Mouse (Mus musculus): ENCODE measurements around the gene Dlx4. TPM values are rescaled to one million over a fixed set of nuclear protein-coding genes. Genes with fewer than 3 reads are reported as not detected.

Gene Dlx4
- total RNA-seq, 2 experiments from 2014 or later = not detected

DNA sequence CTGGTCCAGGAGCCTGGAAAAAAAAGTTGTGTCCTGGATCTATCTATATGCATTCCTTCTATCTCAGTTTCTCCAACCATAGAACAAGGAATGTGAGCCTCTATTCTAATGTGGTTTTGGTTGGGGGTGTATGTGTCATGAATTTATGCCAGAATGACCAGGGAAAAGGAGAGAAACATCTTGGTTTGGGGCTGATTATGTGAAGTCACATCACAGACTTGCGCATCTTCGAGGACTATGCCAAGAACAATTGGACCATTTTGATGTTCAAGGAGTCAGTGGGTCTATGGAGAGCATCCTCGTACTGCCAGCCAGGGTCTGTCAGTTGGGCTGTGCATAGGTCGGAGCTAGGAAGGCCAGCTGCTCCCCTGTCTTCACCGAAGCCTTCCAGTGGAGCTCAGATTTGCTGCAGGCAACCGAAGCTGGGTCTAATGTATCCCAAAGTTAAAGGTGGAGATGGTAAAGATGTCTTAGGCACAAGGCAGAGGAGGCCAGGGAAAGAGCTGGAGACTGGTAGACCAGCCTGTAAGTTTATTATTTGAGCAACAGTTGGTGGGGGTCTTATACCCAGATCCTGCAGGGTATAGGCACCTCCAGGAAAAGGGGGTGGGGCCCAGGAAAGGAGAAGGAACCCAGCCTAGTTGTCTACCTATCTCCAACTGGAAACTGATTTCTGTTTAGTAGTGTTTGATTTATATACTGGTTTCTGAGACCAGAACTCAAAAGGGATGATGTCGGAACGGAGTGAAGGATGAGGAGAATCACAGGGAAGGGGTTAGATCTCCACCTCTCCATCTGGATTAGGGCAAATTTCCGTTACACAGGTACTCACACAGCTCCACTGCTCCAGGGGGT lies 1.7 kb downstream of the Dlx4 start:
- no peak for ATAC-seq (replicated peaks; ENCODE audit: low FRiP score, low TSS enrichment, poor library complexity, severe bottlenecking)

DNA sequence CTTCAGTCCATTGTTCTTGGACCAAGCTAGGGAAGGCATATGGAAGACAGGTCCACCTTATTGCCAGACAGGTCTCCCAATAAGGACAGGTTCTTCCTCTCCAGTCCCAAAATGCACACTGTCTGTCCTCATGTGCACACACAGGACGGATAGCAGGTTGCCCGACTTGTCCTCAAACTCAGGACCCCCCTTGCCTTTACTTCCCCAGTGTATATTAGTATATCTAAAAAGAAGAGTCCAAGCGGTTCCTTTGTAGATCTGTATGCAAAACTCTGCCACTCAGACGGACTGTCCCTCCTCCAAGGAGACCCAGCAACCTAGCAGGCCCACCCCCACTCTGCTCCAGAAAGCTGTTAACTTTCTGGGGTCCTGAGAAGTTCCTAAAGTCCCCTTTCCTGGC lies 2.4 kb downstream of the Dlx4 start:
- ATAC-seq (replicated peaks; ENCODE audit: low FRiP score, low TSS enrichment, poor library complexity, severe bottlenecking) = no peak

- peak; percentile 80 for ATAC-seq (replicated peaks; ENCODE audit: low FRiP score, low TSS enrichment, poor library complexity, severe bottlenecking)
Measured at GRCm38 (mm10) chr11:95142980-95143575, 3.0 kb downstream of the Dlx4 start.

DNA sequence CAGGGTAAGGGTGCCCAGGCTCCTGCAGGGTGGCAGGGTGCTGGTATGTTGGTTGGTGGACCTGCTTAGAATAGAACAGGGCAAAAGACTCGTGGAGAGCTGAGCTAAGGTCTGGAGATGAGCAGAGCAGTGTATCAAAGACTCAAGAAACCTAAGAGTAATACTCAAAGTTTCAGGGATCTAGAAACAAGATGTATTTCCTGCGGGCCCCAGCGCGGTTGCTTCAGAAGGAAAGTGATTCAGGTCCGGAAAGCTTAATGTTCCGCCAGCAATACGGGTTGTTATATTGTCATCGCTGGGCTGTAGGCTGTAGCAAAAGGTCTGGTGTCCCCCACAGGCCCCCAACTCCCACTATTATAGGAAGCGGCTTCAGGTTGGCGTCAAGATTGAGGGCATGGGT lies 3.8 kb downstream of the Dlx4 start:
- no peak for ATAC-seq (replicated peaks; ENCODE audit: low FRiP score, low TSS enrichment, poor library complexity, severe bottlenecking)

DNA sequence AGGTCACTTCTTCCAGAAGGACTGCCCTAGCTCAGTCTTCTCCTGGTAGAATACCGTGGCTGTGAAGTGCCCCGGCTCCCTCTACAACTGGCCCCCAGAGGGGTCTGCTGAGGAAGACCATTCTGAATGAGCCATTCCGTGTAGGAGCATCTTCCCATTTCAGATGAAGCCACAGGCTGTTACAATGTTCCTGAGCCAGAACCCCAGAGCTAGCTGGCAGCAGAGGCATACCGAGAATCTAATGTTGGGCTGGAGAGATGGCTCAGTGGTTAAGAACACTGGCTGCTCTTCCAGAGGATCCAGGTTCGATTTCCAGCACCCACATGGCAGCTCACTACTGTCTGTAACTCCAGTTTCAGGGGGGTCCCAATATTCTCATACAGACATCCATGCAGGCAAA lies 6.2 kb downstream of the Dlx4 start:
- ATAC-seq (replicated peaks; ENCODE audit: low FRiP score, low TSS enrichment, poor library complexity, severe bottlenecking) = no peak

DNA sequence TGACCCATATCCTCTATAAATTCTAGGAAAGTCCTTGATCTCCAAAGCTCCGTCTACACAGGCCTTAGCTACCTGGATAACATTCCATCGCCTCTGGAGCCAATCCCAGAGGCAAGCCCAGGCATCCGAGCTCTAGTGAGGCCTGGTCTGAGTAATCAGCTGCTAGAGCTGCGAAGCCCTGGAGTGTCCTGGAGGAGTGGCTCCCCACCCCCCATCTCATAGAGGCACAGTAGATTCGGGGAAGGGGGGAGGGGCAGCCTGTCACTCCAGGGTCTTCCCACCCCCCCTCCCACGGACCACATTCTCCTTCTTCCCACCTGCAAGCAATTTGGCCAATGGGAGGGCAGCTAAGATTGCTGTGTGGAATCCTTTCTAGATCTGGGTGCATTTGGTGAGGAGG lies 8.8 kb downstream of the Dlx4 start:
- no peak for ATAC-seq (replicated peaks; ENCODE audit: low FRiP score, low TSS enrichment, poor library complexity, severe bottlenecking)

GRCm38 (mm10) chr11:95133321-95133720 lies 12.7 kb downstream of the Dlx4 start:
- ATAC-seq (replicated peaks; ENCODE audit: low FRiP score, low TSS enrichment, poor library complexity, severe bottlenecking) = no peak

- no peak for ATAC-seq (replicated peaks; ENCODE audit: low FRiP score, low TSS enrichment, poor library complexity, severe bottlenecking)
Measured at GRCm38 (mm10) chr11:95130668-95131252, 15.3 kb downstream of the Dlx4 start.

DNA sequence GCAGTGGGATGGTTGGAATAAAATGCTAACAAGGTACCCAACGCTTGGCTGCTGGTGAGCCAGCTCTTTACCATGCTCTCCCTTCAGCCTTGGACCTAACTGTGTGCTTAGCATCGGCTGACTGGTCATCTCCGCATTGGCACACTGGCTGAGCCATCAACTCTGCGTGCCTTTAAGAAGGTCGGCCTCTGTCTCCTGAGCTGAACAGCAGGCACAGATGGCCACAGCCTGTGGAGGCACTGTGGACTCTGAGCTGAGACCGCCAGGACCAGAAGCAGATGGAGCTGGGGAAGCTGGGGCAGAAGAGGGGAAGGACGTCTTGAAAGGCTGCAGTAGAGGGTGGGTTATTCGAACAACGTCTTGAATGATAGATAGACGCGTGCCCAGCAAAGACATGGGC lies 17.7 kb downstream of the Dlx4 start:
- ATAC-seq (replicated peaks; ENCODE audit: low FRiP score, low TSS enrichment, poor library complexity, severe bottlenecking) = no peak

GRCm38 (mm10) chr11:95126272-95127245 lies 19.5 kb downstream of the Dlx4 start:
- no peak for ATAC-seq (replicated peaks; ENCODE audit: low FRiP score, low TSS enrichment, poor library complexity, severe bottlenecking)

GRCm38 (mm10) chr11:95125366-95125948 lies 20.6 kb downstream of the Dlx4 start:
- no peak for ATAC-seq (replicated peaks; ENCODE audit: low FRiP score, low TSS enrichment, poor library complexity, severe bottlenecking)

- no peak for ATAC-seq (replicated peaks; ENCODE audit: low FRiP score, low TSS enrichment, poor library complexity, severe bottlenecking)
Measured at GRCm38 (mm10) chr11:95122100-95122489, 24.0 kb downstream of the Dlx4 start.

GRCm38 (mm10) chr11:95121161-95122099 lies 24.6 kb downstream of the Dlx4 start:
- ATAC-seq (replicated peaks; ENCODE audit: low FRiP score, low TSS enrichment, poor library complexity, severe bottlenecking) = no peak

DNA sequence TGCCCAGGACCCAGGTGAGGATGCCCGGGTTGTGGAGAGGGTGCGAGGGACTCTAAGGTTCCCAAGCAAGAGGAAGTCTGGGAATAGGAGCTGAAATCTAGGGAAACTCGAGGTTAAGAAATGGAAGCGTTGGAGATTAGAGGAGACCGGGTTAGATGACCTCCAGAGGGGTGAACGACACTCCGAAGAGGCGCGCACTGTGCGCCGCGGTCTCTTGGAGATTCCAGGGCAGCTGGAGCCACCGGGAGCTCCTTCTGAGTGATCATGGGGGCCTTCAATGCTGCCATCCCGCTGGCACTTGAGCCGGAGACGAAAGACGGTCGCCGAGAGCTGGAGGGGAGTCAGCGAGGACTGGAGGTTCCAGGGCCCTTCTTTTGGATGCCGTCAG lies 25.4 kb downstream of the Dlx4 start:
- no peak for ATAC-seq (replicated peaks; ENCODE audit: low FRiP score, low TSS enrichment, poor library complexity, severe bottlenecking)

- ATAC-seq (replicated peaks; ENCODE audit: low FRiP score, low TSS enrichment, poor library complexity, severe bottlenecking) = no peak
Measured at GRCm38 (mm10) chr11:95119990-95120632, 26.0 kb downstream of the Dlx4 start, which contains the start of gene Dlx3. TSS of gene Dlx3 (plus strand) at chr11:95120119.

DNA sequence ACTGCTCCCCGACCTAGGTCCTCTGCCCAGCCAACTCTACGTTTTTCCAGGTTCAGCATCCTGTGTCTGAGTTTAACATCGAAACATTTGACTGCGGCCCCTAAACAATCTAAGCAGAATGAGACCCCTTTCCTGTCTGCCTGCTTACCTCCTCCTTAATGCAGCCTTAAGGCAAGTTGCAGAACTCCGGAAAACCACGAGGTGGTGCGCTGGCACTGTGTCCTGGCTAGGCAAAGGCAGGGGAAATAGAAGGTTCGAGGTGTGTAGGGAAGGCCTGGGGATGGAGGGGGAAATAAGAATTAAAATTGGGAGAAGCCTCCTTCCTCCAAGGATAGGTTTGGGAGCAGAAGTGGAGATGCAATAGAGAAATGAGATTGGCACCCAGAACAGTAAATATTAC lies 27.6 kb downstream of the Dlx4 start:
- ATAC-seq (replicated peaks; ENCODE audit: low FRiP score, low TSS enrichment, poor library complexity, severe bottlenecking) = peak; percentile 52; the same call in 1 of the 2 replicates

- peak; percentile 70 for ATAC-seq (replicated peaks; ENCODE audit: low FRiP score, low TSS enrichment, poor library complexity, severe bottlenecking)
Measured at GRCm38 (mm10) chr11:95117030-95117429, 29.0 kb downstream of the Dlx4 start.

GRCm38 (mm10) chr11:95110081-95110480 lies 36.0 kb downstream of the Dlx4 start:
- no peak for ATAC-seq (replicated peaks; ENCODE audit: low FRiP score, low TSS enrichment, poor library complexity, severe bottlenecking)
